Mouse (Mus musculus): ENCODE measurements around the gene Abhd2.

GRCm38 (mm10) chr7:79376516-79377275 lies 103.7 kb downstream of the Abhd2 start:
- TF ChIP-seq CTCF (IDR thresholded peaks at IDR 0.05; ENCODE audit: control insufficient read depth, insufficient read depth, low read length) (no peak), POLR2A (IDR thresholded peaks at IDR 0.05; ENCODE audit: borderline replicate concordance, control insufficient read depth, low read depth, low read length) (no peak)

All from bone marrow, adult 2 months (tissue).